Mouse (Mus musculus) myocyte (in vitro differentiated cells): Measurements from ENCODE around the gene Dnph1. TPM values are rescaled to one million over a fixed set of nuclear protein-coding genes. Genes with fewer than 3 reads are reported as not detected.

ENCODE experiments used
- H3K27me3 ChIP-seq: one replicate; pipeline ENCODE4 v1.6.1; 2011; ENCODE audit not compliant: control insufficient read depth, insufficient read depth, insufficient read length
- H3K36me3 ChIP-seq: one replicate; pipeline ENCODE4 v1.6.1; 2011; ENCODE audit not compliant: control insufficient read depth, insufficient read depth
- H3K4me2 ChIP-seq: one replicate; pipeline ENCODE4 v1.6.1; 2011; ENCODE audit warnings: low read depth, control low read depth
- H3K4me3 ChIP-seq: one replicate; pipeline ENCODE4 v1.5.1; 2011; ENCODE audit warnings: mild to moderate bottlenecking, control low read depth, moderate library complexity
- H3K79me2 ChIP-seq: one replicate; pipeline ENCODE4 v1.6.1; 2011; ENCODE audit not compliant: control insufficient read depth, insufficient read depth
- H3ac ChIP-seq: one replicate; pipeline ENCODE4 v1.6.1; 2011; ENCODE audit not compliant: control insufficient read depth, insufficient read length
- CEBPB ChIP-seq: IDR thresholded peaks from 2 replicates; pipeline ENCODE4 v1.6.1; 2011; ENCODE audit warnings: mild to moderate bottlenecking, moderate library complexity; ENCODE audit not compliant: poor library complexity, insufficient read depth, severe bottlenecking
- E2F4 ChIP-seq: IDR thresholded peaks from one replicate; pipeline ENCODE4 v1.6.1; 2011; ENCODE audit warnings: mild to moderate bottlenecking, control low read depth, moderate library complexity; ENCODE audit not compliant: insufficient read depth
- MAX ChIP-seq: IDR thresholded peaks from one replicate; pipeline ENCODE4 v1.6.1; 2011; ENCODE audit warnings: low read depth, mild to moderate bottlenecking, control low read depth
- MYOD1 ChIP-seq, 3 experiments: IDR thresholded peaks; one replicate each; pipeline ENCODE4 v1.6.1; 2011; ENCODE audit warnings: control low read depth in 2 of 3, low read depth in 2 of 3, mild to moderate bottlenecking in 2 of 3, moderate library complexity in 1 of 3; ENCODE audit not compliant: insufficient read length in 2 of 3, control insufficient read depth in 1 of 3
- MYOG ChIP-seq, 3 experiments: IDR thresholded peaks; one replicate each; pipeline ENCODE4 v1.6.1; 2011; ENCODE audit warnings: control low read depth in 2 of 3, low read depth in 2 of 3, mild to moderate bottlenecking in 2 of 3; ENCODE audit not compliant: insufficient read length in 2 of 3, control insufficient read depth in 1 of 3, insufficient read depth in 1 of 3
- POLR2A ChIP-seq: IDR thresholded peaks from one replicate; pipeline ENCODE4 v1.6.1; 2011; ENCODE audit warnings: low read depth, mild to moderate bottlenecking, control low read depth, moderate library complexity; ENCODE audit not compliant: insufficient read length
- POLR2AphosphoS2 ChIP-seq: IDR thresholded peaks from one replicate; pipeline ENCODE4 v1.6.1; 2011; ENCODE audit warnings: low read depth, control low read depth; ENCODE audit not compliant: insufficient read length
- REST ChIP-seq: IDR thresholded peaks from one replicate; pipeline ENCODE4 v1.6.1; 2011; ENCODE audit warnings: mild to moderate bottlenecking, control low read depth, moderate library complexity; ENCODE audit not compliant: insufficient read depth, insufficient read length
- SRF ChIP-seq: IDR thresholded peaks from one replicate; pipeline ENCODE4 v1.6.1; 2011; ENCODE audit warnings: low read depth; ENCODE audit not compliant: control insufficient read depth, insufficient read length
- TCF12 ChIP-seq: IDR thresholded peaks from one replicate; pipeline ENCODE4 v1.6.1; 2011; ENCODE audit warnings: mild to moderate bottlenecking, control low read depth; ENCODE audit not compliant: poor library complexity, insufficient read depth, severe bottlenecking
- TCF3 ChIP-seq: IDR thresholded peaks from one replicate; pipeline ENCODE4 v1.6.1; 2011; ENCODE audit warnings: low read depth, control low read depth; ENCODE audit not compliant: insufficient read length
- USF1 ChIP-seq: IDR thresholded peaks from one replicate; pipeline ENCODE4 v1.6.1; 2011; ENCODE audit warnings: low read depth, mild to moderate bottlenecking, control low read depth, moderate library complexity
- polyA plus RNA-seq: library from polyadenylated mRNA; unstranded; fragments of >200 nt; fragmentation: generic; extraction: Trizol; gene quantifications from one replicate; pipeline ENCODE4 v1.2.1, GENCODE M21; 2012; ENCODE audit warnings: missing spikeins

The Dnph1 gene
- polyA plus RNA-seq, 1 experiment = 22.6 TPM

DNA sequence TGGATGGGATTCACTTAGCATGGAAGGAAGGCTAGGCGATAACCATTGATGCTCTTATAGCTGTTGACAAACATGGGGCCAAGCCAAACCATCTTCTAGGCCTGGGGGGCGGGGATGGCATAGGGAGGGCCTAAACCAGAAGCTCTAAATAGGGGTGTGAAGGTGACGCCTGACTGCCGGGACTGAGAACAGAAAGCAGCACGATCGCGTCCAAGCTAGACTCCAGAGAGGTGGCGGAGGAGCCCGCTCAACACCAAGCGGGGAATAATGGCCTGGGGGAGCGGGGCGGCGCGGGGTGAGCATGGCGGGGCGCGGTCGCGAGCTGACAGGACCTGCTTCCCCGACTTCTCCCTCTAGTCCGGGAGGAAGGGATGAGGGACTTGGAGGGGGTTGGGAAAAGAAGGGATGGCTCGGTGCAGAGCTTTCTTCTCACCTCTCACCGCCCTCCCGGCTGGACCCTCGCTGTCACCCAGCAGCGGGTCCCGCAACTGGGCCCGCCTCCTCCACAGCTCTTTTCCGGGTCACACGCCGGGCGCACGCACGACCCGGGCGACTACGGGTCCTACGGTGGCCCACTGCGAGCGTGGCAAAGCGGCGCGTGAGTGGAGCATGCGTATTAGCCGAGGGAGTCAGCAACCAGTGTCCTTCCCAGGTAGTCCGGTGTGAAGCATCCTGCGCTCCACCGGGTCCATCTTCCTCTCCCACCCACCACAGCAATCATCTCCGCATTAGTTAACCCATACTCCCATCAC is 49.5 kb downstream of the Dnph1 start, which contains the start of gene Cul9:
Gene Cul9, minus strand, starts transcription at position 576 of the 752 bp plus-strand sequence.
- H3K4me2 ChIP-seq = no peak within 1 kb of the TSS
- H3K4me3 ChIP-seq = no peak within 1 kb of the TSS
- peaks cover 9% of the 10 kb centered on the region for H3K36me3 ChIP-seq
- H3ac ChIP-seq = no peak within 1 kb of the TSS
- H3K79me2 ChIP-seq = peaks cover 9% of the 10 kb centered on the region
- H3K27me3 ChIP-seq = no peaks in the 10 kb centered on the region
- TF ChIP-seq POLR2AphosphoS2 (peak; percentile 25), E2F4 (no peak)

DNA sequence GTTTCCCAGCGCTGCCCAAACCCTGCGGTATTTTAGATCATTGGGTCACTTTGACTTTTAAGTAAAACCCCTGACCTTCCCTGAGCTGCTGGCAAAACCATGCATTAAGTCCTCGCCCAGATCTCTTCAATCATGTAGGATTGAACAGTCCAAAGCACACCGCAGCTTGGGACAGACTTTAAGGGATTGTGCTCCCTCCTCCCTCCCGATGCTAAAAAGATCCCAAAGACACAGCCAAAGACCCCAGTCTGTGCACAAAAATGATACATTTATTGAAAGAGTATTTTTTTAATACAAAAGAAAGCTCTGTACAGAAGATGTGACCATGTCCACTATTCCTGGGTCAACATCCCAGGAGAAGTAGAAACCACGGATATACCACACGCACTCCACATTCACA is 50.1 kb downstream of the Dnph1 start:
- Histone ChIP-seq H3K36me3 (peaks cover 7% of the 10 kb centered on the region), H3K4me2 (no peak overlapping the region), H3K27me3 (no peaks in the 10 kb centered on the region), H3K79me2 (peaks cover 15% of the 10 kb centered on the region), H3ac (no peak overlapping the region), H3K4me3 (no peak overlapping the region)
- no peak for TF ChIP-seq SRF
- no peak for TF ChIP-seq MYOG (IDR thresholded peaks at IDR 0.05; ENCODE audit: control insufficient read depth in 1 of 3, insufficient read depth in 1 of 3, insufficient read length in 2 of 3, low read depth in 2 of 3)
- TF ChIP-seq POLR2A = no peak
- no peak for TF ChIP-seq POLR2AphosphoS2
- no peak for TF ChIP-seq CEBPB
- no peak for TF ChIP-seq MYOD1 (IDR thresholded peaks at IDR 0.05; ENCODE audit: control insufficient read depth in 1 of 3, insufficient read length in 2 of 3, low read depth in 2 of 3)
- TF ChIP-seq MAX = no peak
- no peak for TF ChIP-seq TCF12
- no peak for TF ChIP-seq USF1
- no peak for TF ChIP-seq E2F4
- no peak for TF ChIP-seq TCF3
- no peak for TF ChIP-seq REST

DNA sequence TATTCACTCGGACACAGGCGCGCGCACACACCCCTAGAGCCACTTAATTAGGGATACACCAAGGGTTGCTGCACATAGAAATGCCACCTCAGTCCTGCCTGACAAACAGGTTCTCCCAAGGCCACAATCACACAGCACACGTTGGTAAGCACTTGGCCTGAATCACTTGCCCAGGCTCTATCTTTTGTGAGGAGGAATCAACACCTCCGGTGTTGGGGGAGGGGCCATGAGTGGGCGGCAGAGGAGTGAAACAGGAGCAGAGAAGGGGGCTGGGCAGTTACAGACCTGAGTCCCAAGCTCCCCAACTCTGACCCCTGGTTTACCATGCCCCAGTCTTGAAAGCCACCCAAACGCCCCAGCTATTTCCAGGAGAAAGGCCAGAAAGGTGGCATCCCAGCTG is 50.5 kb downstream of the Dnph1 start:
- Histone ChIP-seq H3K4me3 (no peak overlapping the region), H3K36me3 (peaks cover 7% of the 10 kb centered on the region), H3ac (no peak overlapping the region), H3K79me2 (peaks cover 19% of the 10 kb centered on the region), H3K4me2 (no peak overlapping the region), H3K27me3 (no peaks in the 10 kb centered on the region)
- TF ChIP-seq POLR2A (no peak), USF1 (no peak)

DNA sequence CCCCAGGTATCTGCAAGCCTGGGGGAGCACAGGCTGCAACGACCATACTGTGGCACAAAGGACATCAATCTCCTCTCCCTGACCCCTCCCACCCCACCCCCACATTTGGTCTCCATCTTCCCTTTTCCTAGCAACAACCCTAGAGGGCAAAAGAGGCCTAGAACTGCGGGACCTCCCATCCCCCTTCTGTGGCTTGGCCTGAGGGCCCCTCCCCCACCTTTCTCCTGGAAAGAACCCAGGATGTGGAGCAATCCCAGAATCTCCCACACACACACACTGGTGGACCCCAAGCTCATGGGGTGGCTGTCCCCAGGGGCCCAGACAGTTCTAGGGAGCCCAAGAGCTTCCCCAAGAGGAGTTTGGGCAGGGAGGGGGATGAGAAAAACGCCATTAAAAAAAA is 51.4 kb downstream of the Dnph1 start:
- H3ac ChIP-seq = no peak overlapping the region
- peaks cover 7% of the 10 kb centered on the region for H3K36me3 ChIP-seq
- H3K27me3 ChIP-seq = no peaks in the 10 kb centered on the region
- no peak overlapping the region for H3K4me2 ChIP-seq
- H3K79me2 ChIP-seq = peaks cover 26% of the 10 kb centered on the region
- H3K4me3 ChIP-seq = no peak overlapping the region
- TF ChIP-seq E2F4 = no peak
- no peak for TF ChIP-seq SRF
- TF ChIP-seq TCF3 = no peak
- TF ChIP-seq CEBPB = no peak
- TF ChIP-seq REST = no peak
- no peak for TF ChIP-seq POLR2A
- no peak for TF ChIP-seq USF1
- no peak for TF ChIP-seq MAX

DNA sequence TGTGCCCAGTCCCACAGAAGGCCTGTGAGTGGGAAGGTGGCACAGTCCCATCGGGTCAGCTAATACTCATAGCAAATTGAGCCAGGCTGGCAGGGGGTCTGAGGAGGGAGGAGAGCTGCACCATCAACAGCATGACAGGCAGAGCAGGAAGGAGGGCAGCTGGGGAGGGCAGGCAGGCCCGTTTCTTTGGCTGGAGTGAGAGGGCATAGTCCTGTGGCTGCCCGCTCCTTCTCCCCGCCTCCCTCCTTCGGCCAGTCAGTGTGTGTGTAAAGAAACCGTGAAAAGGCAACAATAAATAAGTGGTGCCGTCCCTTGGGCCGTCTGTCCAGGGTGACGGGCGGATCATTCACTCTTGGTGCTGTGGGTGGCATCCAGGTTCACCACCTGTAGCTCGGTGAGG is 52.2 kb downstream of the Dnph1 start:
- no peak overlapping the region for H3ac ChIP-seq
- peaks cover 31% of the 10 kb centered on the region for H3K79me2 ChIP-seq
- H3K36me3 ChIP-seq = peaks cover 7% of the 10 kb centered on the region
- H3K4me3 ChIP-seq = no peak overlapping the region
- no peak overlapping the region for H3K4me2 ChIP-seq
- TF ChIP-seq MYOG (IDR thresholded peaks at IDR 0.05; ENCODE audit: control insufficient read depth in 1 of 3, insufficient read depth in 1 of 3, insufficient read length in 2 of 3, low read depth in 2 of 3) = no peak
- no peak for TF ChIP-seq TCF3
- TF ChIP-seq MAX = no peak
- TF ChIP-seq SRF = no peak
- no peak for TF ChIP-seq TCF12
- no peak for TF ChIP-seq USF1
- no peak for TF ChIP-seq CEBPB
- no peak for TF ChIP-seq POLR2AphosphoS2
- TF ChIP-seq REST = no peak
- TF ChIP-seq MYOD1 (IDR thresholded peaks at IDR 0.05; ENCODE audit: control insufficient read depth in 1 of 3, insufficient read length in 2 of 3, low read depth in 2 of 3) = no peak
- no peak for TF ChIP-seq POLR2A
- no peaks in the 10 kb centered on the region for H3K27me3 ChIP-seq
